Mouse (Mus musculus) left cerebral cortex, adult 8-10 months (tissue): Measurements from ENCODE around the gene Inpp4b. TPM values are rescaled to one million over a fixed set of nuclear protein-coding genes. Genes with fewer than 3 reads are reported as not detected.
"Not testable (repeated sequence)": the region's sequence is repeated elsewhere in the genome, so short reads cannot be mapped to it uniquely, and the experiment has no call there.

Source experiments
- DNase-seq, 2 experiments: peaks; one replicate each; pipeline ENCODE4 v3.0.0; 2022; ENCODE audit warnings: low spot score in 2 of 2
- total RNA-seq, 4 experiments: library from RNA; stranded (reverse); gene quantifications; 2 replicates each; pipeline ENCODE4 v1.2.4; 2022

Gene Inpp4b
- total RNA-seq, 4 experiments from 2014 or later = 11.3 to 14.2 (median 12.9) TPM

GRCm38 (mm10) chr8:81893292-81893691, 550.9 kb downstream of the Inpp4b start:
- DNase-seq = no peak

GRCm38 (mm10) chr8:81946812-81947211, 604.5 kb downstream of the Inpp4b start:
- DNase-seq = no peak

- no peak for DNase-seq
Measured at GRCm38 (mm10) chr8:81953101-81953500, 610.7 kb downstream of the Inpp4b start.

GRCm38 (mm10) chr8:81985128-81985665, 642.8 kb downstream of the Inpp4b start:
- DNase-seq = no peak

GRCm38 (mm10) chr8:81992966-81993365, 650.6 kb downstream of the Inpp4b start:
- DNase-seq = no peak

- no peak for DNase-seq
Measured at GRCm38 (mm10) chr8:81996239-81996638, 653.9 kb downstream of the Inpp4b start.

GRCm38 (mm10) chr8:81996823-81997222, 654.5 kb downstream of the Inpp4b start:
- peak in 1 of 2 experiments; percentile 30 for DNase-seq

- no peak for DNase-seq
Measured at GRCm38 (mm10) chr8:82004158-82004557, 661.8 kb downstream of the Inpp4b start.

GRCm38 (mm10) chr8:82005466-82005865, 663.1 kb downstream of the Inpp4b start:
- no peak for DNase-seq

- DNase-seq = no peak
Measured at GRCm38 (mm10) chr8:82017792-82018191, 675.4 kb downstream of the Inpp4b start.

- no peak for DNase-seq
Measured at GRCm38 (mm10) chr8:82027401-82027800, 685.0 kb downstream of the Inpp4b start.

GRCm38 (mm10) chr8:82028896-82029295, 686.5 kb downstream of the Inpp4b start:
- DNase-seq = no peak

GRCm38 (mm10) chr8:82032035-82032434, 689.7 kb downstream of the Inpp4b start:
- DNase-seq = not testable (repeated sequence)

GRCm38 (mm10) chr8:82054030-82054429, 711.7 kb downstream of the Inpp4b start:
- DNase-seq = no peak

- no peak for DNase-seq
Measured at GRCm38 (mm10) chr8:82067619-82068018, 725.3 kb downstream of the Inpp4b start.

GRCm38 (mm10) chr8:82079267-82079666, 736.9 kb downstream of the Inpp4b start:
- no peak for DNase-seq

GRCm38 (mm10) chr8:82086631-82087030, 744.3 kb downstream of the Inpp4b start:
- not testable (repeated sequence) for DNase-seq

GRCm38 (mm10) chr8:82090901-82091300, 748.5 kb downstream of the Inpp4b start:
- DNase-seq = no peak

- DNase-seq = no peak
Measured at GRCm38 (mm10) chr8:82093274-82093673, 750.9 kb downstream of the Inpp4b start.

GRCm38 (mm10) chr8:82104560-82104959, 762.2 kb downstream of the Inpp4b start:
- DNase-seq = no peak

GRCm38 (mm10) chr8:82106131-82106530, 763.8 kb downstream of the Inpp4b start:
- DNase-seq = no peak

- DNase-seq = no peak
Measured at GRCm38 (mm10) chr8:82150272-82150671, 807.9 kb downstream of the Inpp4b start.

- DNase-seq = no peak
Measured at GRCm38 (mm10) chr8:82157928-82158327, 815.6 kb downstream of the Inpp4b start.
